Mouse (Mus musculus) small intestine, adult 2 months (tissue): ENCODE measurements around the gene Acbd4.

Experiments used
- CTCF ChIP-seq: fragments of 200-500 bp; IDR thresholded peaks from 2 replicates; pipeline ENCODE4 v1.5.1; 2012; ENCODE audit warnings: low read depth, mild to moderate bottlenecking, control low read depth, inconsistent platforms, low read length, moderate library complexity, mixed read lengths; ENCODE audit not compliant: insufficient replicate concordance, insufficient read length; ENCODE audit errors: extremely low read depth
- POLR2A ChIP-seq: fragments of 200-500 bp; IDR thresholded peaks from 2 replicates; pipeline ENCODE4 v1.6.1; 2012; ENCODE audit warnings: low read depth, mild to moderate bottlenecking, control low read depth, inconsistent platforms, low read length, moderate library complexity

DNA sequence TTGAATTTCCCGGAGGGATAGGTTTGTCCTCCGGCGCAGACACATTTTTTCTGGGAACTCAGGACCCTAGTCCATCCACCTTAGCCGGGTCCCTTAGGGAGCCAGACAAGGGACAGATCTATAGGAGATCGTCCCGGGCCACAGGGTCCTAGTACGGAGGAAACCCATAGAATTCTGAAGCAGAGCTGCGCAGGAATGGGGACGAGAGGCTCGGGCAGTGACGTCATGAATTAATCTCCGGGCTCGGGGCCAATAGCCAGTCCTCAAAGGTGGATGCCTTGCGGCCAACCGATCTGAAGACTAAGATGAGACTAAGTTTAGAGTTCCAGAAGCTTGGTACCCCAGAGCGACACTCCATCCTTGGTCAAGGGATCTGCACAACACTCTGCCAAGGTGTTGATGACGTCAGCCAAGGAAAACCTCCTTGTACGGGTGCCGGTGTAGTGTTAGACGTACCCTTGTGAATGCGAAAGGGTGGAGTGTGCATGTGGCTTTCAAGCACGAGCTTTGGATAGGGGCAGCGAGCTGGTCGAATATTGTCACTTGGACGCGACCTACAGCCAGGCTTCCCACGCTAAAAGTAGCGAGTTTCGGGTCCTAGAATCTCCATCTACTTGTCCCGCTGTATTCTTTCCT lies 502 bp downstream of the Acbd4 start:
- TF ChIP-seq CTCF (no peak), POLR2A (no peak)
